Mouse (Mus musculus) lung, postnatal 0 days (tissue): ENCODE measurements around the gene Gcc2. TPM values are rescaled to one million over a fixed set of nuclear protein-coding genes. Genes with fewer than 3 reads are reported as not detected.

Experiments
- ATAC-seq: fragments of 200-750 bp; cut with Nextera tagmentation; 2 replicates; pipeline ENCODE4 v1.8.0; 2017; ENCODE audit warnings: moderate library complexity
- DNase-seq: peaks from one replicate; pipeline ENCODE4 v3.0.0-alpha.2; 2016; ENCODE audit warnings: low spot score
- H3K27ac ChIP-seq: fragments of 300-500 bp; sonication (generic); 2 replicates; pipeline ENCODE4 v1.5.1; 2014; ENCODE audit warnings: antibody characterized with exemption, mild to moderate bottlenecking, low read length, mixed read lengths
- H3K27me3 ChIP-seq: fragments of 300-500 bp; sonication (generic); replicated peaks from 2 replicates; pipeline ENCODE4 v1.6.1; 2014; ENCODE audit warnings: low read length, mixed read lengths; ENCODE audit not compliant: insufficient read depth
- H3K36me3 ChIP-seq: fragments of 300-500 bp; sonication (generic); 2 replicates; pipeline ENCODE4 v1.6.1; 2014; ENCODE audit warnings: low read length, mixed read lengths; ENCODE audit not compliant: insufficient read depth
- H3K4me1 ChIP-seq: fragments of 300-500 bp; sonication (generic); 2 replicates; pipeline ENCODE4 v1.6.1; 2014; ENCODE audit warnings: antibody characterized with exemption, low read depth, low read length, mixed read lengths; ENCODE audit not compliant: insufficient read depth
- H3K4me2 ChIP-seq: fragments of 300-500 bp; sonication (generic); replicated peaks from 2 replicates; pipeline ENCODE4 v1.6.1; 2014; ENCODE audit warnings: low read depth, mild to moderate bottlenecking, low read length, moderate library complexity, mixed read lengths
- H3K4me3 ChIP-seq: fragments of 300-500 bp; sonication (generic); 2 replicates; pipeline ENCODE4 v1.5.1; 2014; ENCODE audit warnings: low read depth, low read length
- H3K9ac ChIP-seq: fragments of 300-500 bp; sonication (generic); replicated peaks from 2 replicates; pipeline ENCODE4 v1.6.1; 2014; ENCODE audit warnings: low read depth, mild to moderate bottlenecking
- H3K9me3 ChIP-seq: fragments of 300-500 bp; sonication (generic); 2 replicates; pipeline ENCODE4 v1.6.1; 2016; ENCODE audit warnings: low read length, mixed read lengths
- CTCF ChIP-seq: IDR thresholded peaks from 2 replicates; pipeline ENCODE4 v1.5.1; 2016; ENCODE audit warnings: antibody characterized with exemption, mild to moderate bottlenecking
- EP300 ChIP-seq: IDR thresholded peaks from 2 replicates; pipeline ENCODE4 v1.6.1; 2016; ENCODE audit warnings: antibody characterized with exemption, mild to moderate bottlenecking, control low read depth
- WGBS: fragments of 180-500 bp; shearing (Covaris S2); extraction: QIAGEN DNeasy Blood & Tissue Kit; methylation state at CpG from one replicate; pipeline ENCODE4 v1.1.7; 2014; 5-methylcytosine and 5-hydroxymethylcytosine counted together
- polyA plus RNA-seq: library from polyadenylated mRNA; unstranded; fragments of >200 nt; fragmentation: Nextera tagmentation; extraction: Ambion mirVana; gene quantifications from 2 replicates; pipeline ENCODE4 v1.2.1, GENCODE M21; 2015

The Gcc2 gene
- polyA plus RNA-seq = 91.7 and 98.0 TPM in 2 replicates

GRCm38 (mm10) chr10:58255213-58255892 is at the start of gene Gcc2:
Gene Gcc2 (plus strand): TSS chr10:58255497.
- peak within 1 kb of the TSS; percentile 77 for H3K9ac ChIP-seq
- no peak for TF ChIP-seq CTCF
- no peak for TF ChIP-seq EP300
- H3K36me3 ChIP-seq = peaks cover 4% of the 10 kb centered on the region; the same call in 1 of the 2 replicates
- DNase-seq (peak; percentile 97), ATAC-seq (peak; percentile 99)
- peak within 1 kb of the TSS; percentile 93 for H3K4me3 ChIP-seq
- peak within 1 kb of the TSS; percentile 87 for H3K27ac ChIP-seq
- H3K9me3 ChIP-seq = no peaks in the 10 kb centered on the region
- H3K4me1 ChIP-seq = peaks cover 5% of the 10 kb centered on the region; the same call in 1 of the 2 replicates
- no peaks in the 10 kb centered on the region for H3K27me3 ChIP-seq
- under 1% methylated on average over 39 of the region's 58 CpGs for WGBS
- peak within 1 kb of the TSS; percentile 70 for H3K4me2 ChIP-seq

GRCm38 (mm10) chr10:58205986-58206385 is 49.3 kb upstream of the Gcc2 start:
- ATAC-seq (no peak), DNase-seq (no peak)
- no peaks in the 10 kb centered on the region for H3K36me3 ChIP-seq
- H3K9ac ChIP-seq = no peak overlapping the region
- no peaks in the 10 kb centered on the region for H3K4me1 ChIP-seq
- H3K27me3 ChIP-seq = no peaks in the 10 kb centered on the region
- no peaks in the 10 kb centered on the region for H3K9me3 ChIP-seq
- H3K4me2 ChIP-seq = no peak overlapping the region
- no peak overlapping the region for H3K4me3 ChIP-seq
- H3K27ac ChIP-seq = no peak overlapping the region
- TF ChIP-seq CTCF (no peak), EP300 (no peak)
- 33% methylated on average over 1 of the region's 1 CpGs for WGBS

GRCm38 (mm10) chr10:58206639-58207404 is 48.5 kb upstream of the Gcc2 start:
- Histone ChIP-seq H3K27me3 (no peaks in the 10 kb centered on the region), H3K9me3 (no peaks in the 10 kb centered on the region), H3K4me1 (no peaks in the 10 kb centered on the region), H3K4me3 (no peak overlapping the region), H3K9ac (no peak overlapping the region), H3K36me3 (no peaks in the 10 kb centered on the region), H3K27ac (no peak overlapping the region), H3K4me2 (no peak overlapping the region)
- ATAC-seq = no peak
- DNase-seq = no peak
- TF ChIP-seq CTCF = no peak
- TF ChIP-seq EP300 = no peak
- 79% methylated on average over 4 of the region's 4 CpGs for WGBS

- Histone ChIP-seq H3K36me3 (no peaks in the 10 kb centered on the region), H3K4me3 (no peak overlapping the region), H3K4me2 (no peak overlapping the region), H3K9ac (no peak overlapping the region), H3K27ac (no peak overlapping the region), H3K9me3 (no peaks in the 10 kb centered on the region), H3K4me1 (no peaks in the 10 kb centered on the region), H3K27me3 (no peaks in the 10 kb centered on the region)
- TF ChIP-seq EP300 (no peak), CTCF (no peak)
- ATAC-seq = no peak
- WGBS = 58% methylated on average over 2 of the region's 2 CpGs
- DNase-seq = no peak
Observed at GRCm38 (mm10) chr10:58209710-58210467, 45.4 kb upstream of the Gcc2 start.

- Histone ChIP-seq H3K9me3 (no peaks in the 10 kb centered on the region), H3K27me3 (no peaks in the 10 kb centered on the region), H3K4me2 (no peak overlapping the region), H3K4me3 (no peak overlapping the region), H3K4me1 (no peaks in the 10 kb centered on the region), H3K36me3 (no peaks in the 10 kb centered on the region), H3K27ac (no peak overlapping the region), H3K9ac (no peak overlapping the region)
- ATAC-seq (no peak), DNase-seq (no peak)
- WGBS = 41% methylated on average over 1 of the region's 1 CpGs
- no peak for TF ChIP-seq CTCF
- TF ChIP-seq EP300 = no peak
Observed at GRCm38 (mm10) chr10:58210514-58210913, 44.8 kb upstream of the Gcc2 start.

GRCm38 (mm10) chr10:58211213-58211612 is 44.1 kb upstream of the Gcc2 start:
- DNase-seq (no peak), ATAC-seq (no peak)
- Histone ChIP-seq H3K27ac (no peak overlapping the region), H3K36me3 (no peaks in the 10 kb centered on the region), H3K9me3 (no peaks in the 10 kb centered on the region), H3K4me2 (no peak overlapping the region), H3K4me1 (no peaks in the 10 kb centered on the region), H3K9ac (no peak overlapping the region), H3K4me3 (no peak overlapping the region), H3K27me3 (no peaks in the 10 kb centered on the region)
- TF ChIP-seq CTCF (no peak), EP300 (no peak)
- 92% methylated on average over 2 of the region's 2 CpGs for WGBS
